Mouse (Mus musculus): ENCODE measurements around the gene Eps15. TPM values are rescaled to one million over a fixed set of nuclear protein-coding genes. Genes with fewer than 3 reads are reported as not detected.

Gene Eps15
- polyA plus RNA-seq, 1 experiment from 2014 or later, result 47.3 TPM

- Histone ChIP-seq H3K4me1 (peaks cover 25% of the 10 kb centered on the region), H3K27ac (peak overlapping the region; percentile 57), H3K4me3 (peak overlapping the region; percentile 65), H3K9me3 (no peaks in the 10 kb centered on the region), H3K4me2 (peak overlapping the region; percentile 99), H3K27me3 (no peaks in the 10 kb centered on the region), H3K9ac (peak overlapping the region; percentile 53; the same call in 1 of the 2 replicates), H3K36me3 (no peaks in the 10 kb centered on the region)
- peak; percentile 82 for ATAC-seq (ENCODE audit: borderline replicate concordance, extremely low read depth, low FRiP score, low TSS enrichment)
- 2% methylated on average over 3 of the region's 3 CpGs for WGBS
These were observed 126.0 kb downstream of the Eps15 start for GRCm38 (mm10) chr4:109406054-109406485.

- Histone ChIP-seq H3K36me3 (no peaks in the 10 kb centered on the region), H3K4me1 (peaks cover 25% of the 10 kb centered on the region), H3K9ac (peak within 1 kb of the TSS; percentile 53), H3K9me3 (no peaks in the 10 kb centered on the region), H3K4me2 (peak within 1 kb of the TSS; percentile 99), H3K4me3 (peak within 1 kb of the TSS; percentile 65), H3K27ac (peak within 1 kb of the TSS; percentile 57), H3K27me3 (no peaks in the 10 kb centered on the region)
- ATAC-seq (ENCODE audit: borderline replicate concordance, extremely low read depth, low FRiP score, low TSS enrichment), result peak; percentile 69
- under 1% methylated on average over 56 of the region's 56 CpGs for WGBS
These were observed 126.6 kb downstream of the Eps15 start, which contains the start of gene Ttc39a for GRCm38 (mm10) chr4:109406486-109407175. Gene Ttc39a, plus strand, starts transcription at chr4:109406623.

- ATAC-seq (ENCODE audit: borderline replicate concordance, extremely low read depth, low FRiP score, low TSS enrichment), result no peak; the same call in 1 of the 2 replicates
These were observed 127.1 kb downstream of the Eps15 start for GRCm38 (mm10) chr4:109407176-109407520.

GRCm38 (mm10) chr4:109407701-109408485 lies 127.8 kb downstream of the Eps15 start:
- peak overlapping the region; percentile 65 for H3K4me3 ChIP-seq
- 57% methylated on average over 9 of the region's 9 CpGs for WGBS
- ATAC-seq (ENCODE audit: borderline replicate concordance, extremely low read depth, low FRiP score, low TSS enrichment), result no peak
- H3K9me3 ChIP-seq, result no peaks in the 10 kb centered on the region
- peaks cover 25% of the 10 kb centered on the region for H3K4me1 ChIP-seq
- H3K4me2 ChIP-seq, result peak overlapping the region; percentile 99
- H3K36me3 ChIP-seq, result no peaks in the 10 kb centered on the region
- H3K27ac ChIP-seq, result peak overlapping the region; percentile 26; the same call in 1 of the 2 replicates
- H3K9ac ChIP-seq, result 0 out of 2 replicates have a peak overlapping the region, but pooled peaks have one; percentile 53
- no peaks in the 10 kb centered on the region for H3K27me3 ChIP-seq

More at GRCm38 (mm10) chr4:109407176-109407520, 127.1 kb downstream of the Eps15 start:
- Histone ChIP-seq H3K27ac (peak overlapping the region; percentile 57), H3K4me3 (peak overlapping the region; percentile 65), H3K4me1 (peaks cover 25% of the 10 kb centered on the region), H3K4me2 (peak overlapping the region; percentile 99), H3K9me3 (no peaks in the 10 kb centered on the region), H3K36me3 (no peaks in the 10 kb centered on the region), H3K9ac (peak overlapping the region; percentile 53), H3K27me3 (no peaks in the 10 kb centered on the region)
- 2% methylated on average over 22 of the region's 24 CpGs for WGBS

- 54% methylated on average over 9 of the region's 9 CpGs for WGBS
These were observed 130.8 kb downstream of the Eps15 start for GRCm38 (mm10) chr4:109410681-109411376.

GRCm38 (mm10) chr4:109411377-109411967 lies 131.4 kb downstream of the Eps15 start:
- Histone ChIP-seq H3K27ac (no peak overlapping the region), H3K9me3 (no peaks in the 10 kb centered on the region), H3K27me3 (no peaks in the 10 kb centered on the region), H3K4me2 (no peak overlapping the region), H3K36me3 (no peaks in the 10 kb centered on the region), H3K9ac (no peak overlapping the region), H3K4me1 (peaks cover 13% of the 10 kb centered on the region), H3K4me3 (no peak overlapping the region)
- WGBS, result 76% methylated on average over 6 of the region's 6 CpGs
- no peak for ATAC-seq (ENCODE audit: borderline replicate concordance, extremely low read depth, low FRiP score, low TSS enrichment)

More at GRCm38 (mm10) chr4:109410681-109411376, 130.8 kb downstream of the Eps15 start:
- Histone ChIP-seq H3K9me3 (no peaks in the 10 kb centered on the region), H3K4me3 (no peak overlapping the region), H3K27me3 (no peaks in the 10 kb centered on the region), H3K4me2 (no peak overlapping the region), H3K36me3 (no peaks in the 10 kb centered on the region), H3K27ac (no peak overlapping the region), H3K4me1 (peaks cover 20% of the 10 kb centered on the region), H3K9ac (no peak overlapping the region)
- no peak for ATAC-seq (ENCODE audit: borderline replicate concordance, extremely low read depth, low FRiP score, low TSS enrichment)

GRCm38 (mm10) chr4:109412233-109412632 lies 132.2 kb downstream of the Eps15 start:
- H3K4me1 ChIP-seq, result peaks cover 9% of the 10 kb centered on the region
- 90% methylated on average over 5 of the region's 5 CpGs for WGBS
- no peaks in the 10 kb centered on the region for H3K27me3 ChIP-seq
- H3K9me3 ChIP-seq, result no peaks in the 10 kb centered on the region
- no peak overlapping the region for H3K9ac ChIP-seq
- no peaks in the 10 kb centered on the region for H3K36me3 ChIP-seq
- H3K4me2 ChIP-seq, result no peak overlapping the region
- ATAC-seq (ENCODE audit: borderline replicate concordance, extremely low read depth, low FRiP score, low TSS enrichment), result no peak
- no peak overlapping the region for H3K27ac ChIP-seq
- H3K4me3 ChIP-seq, result no peak overlapping the region

- WGBS, result 64% methylated on average over 1 of the region's 1 CpGs
- no peak overlapping the region for H3K4me2 ChIP-seq
- H3K4me1 ChIP-seq, result no peaks in the 10 kb centered on the region
- H3K4me3 ChIP-seq, result no peak overlapping the region
- H3K27me3 ChIP-seq, result no peaks in the 10 kb centered on the region
- H3K9ac ChIP-seq, result no peak overlapping the region
- H3K9me3 ChIP-seq, result no peaks in the 10 kb centered on the region
- H3K36me3 ChIP-seq, result no peaks in the 10 kb centered on the region
- H3K27ac ChIP-seq, result no peak overlapping the region
- ATAC-seq (ENCODE audit: borderline replicate concordance, extremely low read depth, low FRiP score, low TSS enrichment), result no peak
These were observed 137.9 kb downstream of the Eps15 start for GRCm38 (mm10) chr4:109417998-109418397.

GRCm38 (mm10) chr4:109419017-109419416 lies 138.9 kb downstream of the Eps15 start:
- no peak for ATAC-seq (ENCODE audit: borderline replicate concordance, extremely low read depth, low FRiP score, low TSS enrichment)
- H3K4me2 ChIP-seq, result no peak overlapping the region
- H3K27ac ChIP-seq, result no peak overlapping the region
- H3K4me3 ChIP-seq, result no peak overlapping the region
- no peaks in the 10 kb centered on the region for H3K27me3 ChIP-seq
- H3K36me3 ChIP-seq, result no peaks in the 10 kb centered on the region
- H3K4me1 ChIP-seq, result no peaks in the 10 kb centered on the region
- H3K9ac ChIP-seq, result no peak overlapping the region
- 26% methylated on average over 3 of the region's 3 CpGs for WGBS
- H3K9me3 ChIP-seq, result no peaks in the 10 kb centered on the region

- Histone ChIP-seq H3K4me1 (no peaks in the 10 kb centered on the region), H3K9me3 (no peaks in the 10 kb centered on the region), H3K4me3 (no peak overlapping the region), H3K4me2 (no peak overlapping the region), H3K27ac (no peak overlapping the region), H3K36me3 (no peaks in the 10 kb centered on the region), H3K9ac (no peak overlapping the region), H3K27me3 (no peaks in the 10 kb centered on the region)
- ATAC-seq (ENCODE audit: borderline replicate concordance, extremely low read depth, low FRiP score, low TSS enrichment), result no peak
- 86% methylated on average over 4 of the region's 4 CpGs for WGBS
These were observed 139.5 kb downstream of the Eps15 start for GRCm38 (mm10) chr4:109419563-109419962.

GRCm38 (mm10) chr4:109420138-109420795 lies 140.2 kb downstream of the Eps15 start:
- no peaks in the 10 kb centered on the region for H3K9me3 ChIP-seq
- H3K4me3 ChIP-seq, result no peak overlapping the region
- H3K4me1 ChIP-seq, result no peaks in the 10 kb centered on the region
- H3K27me3 ChIP-seq, result no peaks in the 10 kb centered on the region
- peak; percentile 25; the same call in 1 of the 2 replicates for ATAC-seq (ENCODE audit: borderline replicate concordance, extremely low read depth, low FRiP score, low TSS enrichment)
- H3K27ac ChIP-seq, result no peak overlapping the region
- H3K4me2 ChIP-seq, result no peak overlapping the region
- 60% methylated on average over 8 of the region's 8 CpGs for WGBS
- no peak overlapping the region for H3K9ac ChIP-seq
- no peaks in the 10 kb centered on the region for H3K36me3 ChIP-seq

Data from lung, embryonic 15.5 days (tissue).